Mouse (Mus musculus): ENCODE measurements around the gene Fam210b.

- no peak for TF ChIP-seq GATA1 (IDR thresholded peaks at IDR 0.05; ENCODE audit: borderline replicate concordance, low read length)
- no peak for TF ChIP-seq CTCF (IDR thresholded peaks at IDR 0.05; ENCODE audit: low read depth, low read length)
- no peak for TF ChIP-seq TAL1 (conservative IDR thresholded peaks at IDR 0.05; ENCODE audit: low read depth, low read length)
Measured at GRCm38 (mm10) chr2:172370411-172371223, 25.3 kb downstream of the Fam210b start, which contains the start of the genes Aurka and Cstf1.
